Mouse (Mus musculus) neural tube, embryonic 11.5 days (tissue): Measurements from ENCODE around the gene Krtap16-1. TPM values are rescaled to one million over a fixed set of nuclear protein-coding genes. Genes with fewer than 3 reads are reported as not detected.

ENCODE experiments used
- ATAC-seq: fragments of 200-750 bp; cut with Nextera tagmentation; 2 replicates; pipeline ENCODE4 v1.8.0; 2017; ENCODE audit warnings: moderate number of reproducible peaks, mild to moderate bottlenecking, moderate TSS enrichment, moderate library complexity; ENCODE audit not compliant: insufficient read depth, low FRiP score, low TSS enrichment
- DNase-seq: peaks from one replicate; pipeline ENCODE4 v3.0.0-alpha.2; 2015; ENCODE audit warnings: low spot score
- H3K27ac ChIP-seq: fragments of 300-500 bp; sonication (generic); 2 replicates; pipeline ENCODE4 v1.5.1; 2014; ENCODE audit warnings: low read depth, mild to moderate bottlenecking, low read length
- H3K27me3 ChIP-seq: fragments of 300-500 bp; sonication (generic); 2 replicates; pipeline ENCODE4 v1.6.1; 2014; ENCODE audit warnings: mild to moderate bottlenecking, low read length, mixed read lengths; ENCODE audit not compliant: control insufficient read depth, insufficient read depth
- H3K36me3 ChIP-seq: fragments of 300-500 bp; sonication (generic); 2 replicates; pipeline ENCODE4 v1.6.1; 2014; ENCODE audit warnings: mild to moderate bottlenecking, low read length, moderate library complexity, mixed read lengths; ENCODE audit not compliant: control insufficient read depth, insufficient read depth
- H3K4me1 ChIP-seq: fragments of 300-500 bp; sonication (generic); 2 replicates; pipeline ENCODE4 v1.6.1; 2014; ENCODE audit warnings: low read length, mixed read lengths; ENCODE audit not compliant: control insufficient read depth, insufficient read depth
- H3K4me2 ChIP-seq: fragments of 300-500 bp; sonication (generic); 2 replicates; pipeline ENCODE4 v1.6.1; 2014; ENCODE audit warnings: low read depth, mild to moderate bottlenecking, moderate library complexity
- H3K4me3 ChIP-seq: fragments of 300-500 bp; sonication (generic); 2 replicates; pipeline ENCODE4 v1.5.1; 2014; ENCODE audit warnings: low read depth, low read length
- H3K9ac ChIP-seq: fragments of 300-500 bp; sonication (generic); 2 replicates; pipeline ENCODE4 v1.6.1; 2014; ENCODE audit warnings: mild to moderate bottlenecking, low read length
- H3K9me3 ChIP-seq: fragments of 300-500 bp; sonication (generic); 2 replicates; pipeline ENCODE4 v1.6.1; 2016; ENCODE audit warnings: low read length; ENCODE audit not compliant: control insufficient read depth
- WGBS: fragments of 180-500 bp; shearing (Covaris S2); extraction: QIAGEN DNeasy Blood & Tissue Kit; methylation state at CpG from one replicate; pipeline ENCODE4 v1.1.7; 2014; 5-methylcytosine and 5-hydroxymethylcytosine counted together
- polyA plus RNA-seq: library from polyadenylated mRNA; unstranded; fragments of >200 nt; fragmentation: Nextera tagmentation; extraction: Ambion mirVana; gene quantifications from 2 replicates; pipeline ENCODE4 v1.2.1, GENCODE M21; 2014

Krtap16-1 gene
- polyA plus RNA-seq, 1 experiment from 2014 or later = 0.20 TPM

DNA sequence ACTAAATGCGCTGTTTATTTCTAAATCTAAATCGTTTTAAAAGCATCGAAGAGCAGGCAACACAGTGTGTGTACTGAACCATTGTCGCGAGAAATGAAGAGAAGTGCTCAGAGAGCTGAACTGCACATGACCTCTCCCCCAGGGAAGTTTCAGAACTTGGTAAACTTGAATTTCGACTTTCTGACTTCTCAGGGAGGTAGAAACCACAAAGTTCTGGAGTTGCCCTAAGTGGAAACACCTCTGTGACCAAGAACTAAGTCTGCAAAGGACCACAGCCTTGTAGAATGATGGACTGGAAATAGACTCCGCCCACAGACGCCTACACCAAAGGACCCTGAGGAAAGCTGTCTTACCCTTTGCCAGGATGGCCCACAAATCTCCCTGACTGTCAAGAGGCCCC is 19.5 kb upstream of the Krtap16-1 start:
- no peaks in the 10 kb centered on the region for H3K4me1 ChIP-seq
- no peak overlapping the region for H3K4me3 ChIP-seq
- 89% methylated on average over 8 of the region's 8 CpGs for WGBS
- no peak overlapping the region for H3K27ac ChIP-seq
- ATAC-seq (no peak), DNase-seq (no peak)
- no peaks in the 10 kb centered on the region for H3K36me3 ChIP-seq
- no peak overlapping the region for H3K4me2 ChIP-seq
- no peak overlapping the region for H3K9ac ChIP-seq
- H3K27me3 ChIP-seq = no peaks in the 10 kb centered on the region
- no peaks in the 10 kb centered on the region for H3K9me3 ChIP-seq

DNA sequence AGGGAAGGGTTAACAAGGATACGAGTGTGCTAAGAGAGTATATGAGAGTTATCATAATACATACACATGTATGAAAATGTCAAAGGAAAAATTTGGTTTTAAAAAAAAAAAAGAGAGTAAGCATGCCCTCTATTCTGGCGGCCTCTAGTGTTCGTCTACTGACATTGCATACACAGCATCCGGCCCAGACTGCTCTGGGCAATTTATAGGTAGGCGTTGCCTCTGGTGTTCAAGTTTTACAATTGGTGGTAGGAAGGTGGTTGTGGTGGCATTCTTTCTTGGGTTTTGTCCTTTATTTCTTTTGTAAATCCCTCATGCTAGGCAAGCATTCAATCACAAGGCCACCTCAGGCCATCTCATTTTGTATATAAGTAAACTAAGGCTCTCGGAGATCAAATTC is 18.4 kb upstream of the Krtap16-1 start:
- Histone ChIP-seq H3K9me3 (no peaks in the 10 kb centered on the region), H3K4me1 (no peaks in the 10 kb centered on the region), H3K9ac (no peak overlapping the region), H3K36me3 (no peaks in the 10 kb centered on the region), H3K4me3 (no peak overlapping the region), H3K27me3 (no peaks in the 10 kb centered on the region), H3K4me2 (no peak overlapping the region), H3K27ac (no peak overlapping the region)
- ATAC-seq (no peak), DNase-seq (peak; percentile 44)
- WGBS = 23% methylated on average over 6 of the region's 6 CpGs

DNA sequence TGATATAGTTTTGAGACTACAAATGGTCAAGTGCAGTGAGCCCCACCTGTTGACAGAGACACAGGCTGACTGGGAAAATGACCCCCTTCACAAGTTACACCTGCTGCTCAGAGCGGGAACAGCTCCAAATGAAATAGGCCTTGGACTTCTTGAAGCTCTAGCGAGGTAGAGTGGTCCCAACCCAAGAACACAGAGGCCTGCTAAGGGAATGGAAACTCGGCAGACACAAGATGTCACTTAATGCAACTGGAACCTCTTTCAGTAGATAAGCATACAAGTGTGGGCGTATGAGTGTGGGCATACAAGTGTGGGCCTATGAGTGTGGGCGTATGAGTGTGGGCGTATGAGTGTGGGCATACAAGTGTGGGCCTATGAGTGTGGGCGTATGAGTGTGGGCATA is 12.7 kb upstream of the Krtap16-1 start:
- no peaks in the 10 kb centered on the region for H3K36me3 ChIP-seq
- no peak overlapping the region for H3K9ac ChIP-seq
- WGBS = 89% methylated on average over 7 of the region's 7 CpGs
- H3K9me3 ChIP-seq = no peaks in the 10 kb centered on the region
- H3K27ac ChIP-seq = no peak overlapping the region
- H3K4me3 ChIP-seq = no peak overlapping the region
- ATAC-seq = no peak
- no peak overlapping the region for H3K4me2 ChIP-seq
- no peaks in the 10 kb centered on the region for H3K27me3 ChIP-seq
- no peak for DNase-seq
- H3K4me1 ChIP-seq = no peaks in the 10 kb centered on the region

DNA sequence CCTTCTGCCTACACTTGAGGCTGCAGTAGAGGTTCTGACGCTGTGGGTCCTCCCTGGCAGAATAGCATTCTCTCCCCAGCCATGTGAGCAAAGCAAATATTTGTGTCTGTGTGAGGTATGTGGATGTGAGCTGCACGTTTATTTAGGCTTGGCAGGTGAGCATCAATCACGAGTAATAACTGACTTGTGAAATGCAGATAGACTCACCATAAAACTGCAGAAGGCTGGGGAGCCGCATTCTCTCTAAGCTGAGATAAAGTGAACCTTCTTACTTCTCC is 7.9 kb upstream of the Krtap16-1 start:
- H3K27ac ChIP-seq = no peak overlapping the region
- H3K9me3 ChIP-seq = no peaks in the 10 kb centered on the region
- no peaks in the 10 kb centered on the region for H3K4me1 ChIP-seq
- no peaks in the 10 kb centered on the region for H3K27me3 ChIP-seq
- no peak overlapping the region for H3K9ac ChIP-seq
- H3K36me3 ChIP-seq = no peaks in the 10 kb centered on the region
- 61% methylated on average over 4 of the region's 4 CpGs for WGBS
- no peak overlapping the region for H3K4me3 ChIP-seq
- DNase-seq (no peak), ATAC-seq (no peak)
- H3K4me2 ChIP-seq = no peak overlapping the region

DNA sequence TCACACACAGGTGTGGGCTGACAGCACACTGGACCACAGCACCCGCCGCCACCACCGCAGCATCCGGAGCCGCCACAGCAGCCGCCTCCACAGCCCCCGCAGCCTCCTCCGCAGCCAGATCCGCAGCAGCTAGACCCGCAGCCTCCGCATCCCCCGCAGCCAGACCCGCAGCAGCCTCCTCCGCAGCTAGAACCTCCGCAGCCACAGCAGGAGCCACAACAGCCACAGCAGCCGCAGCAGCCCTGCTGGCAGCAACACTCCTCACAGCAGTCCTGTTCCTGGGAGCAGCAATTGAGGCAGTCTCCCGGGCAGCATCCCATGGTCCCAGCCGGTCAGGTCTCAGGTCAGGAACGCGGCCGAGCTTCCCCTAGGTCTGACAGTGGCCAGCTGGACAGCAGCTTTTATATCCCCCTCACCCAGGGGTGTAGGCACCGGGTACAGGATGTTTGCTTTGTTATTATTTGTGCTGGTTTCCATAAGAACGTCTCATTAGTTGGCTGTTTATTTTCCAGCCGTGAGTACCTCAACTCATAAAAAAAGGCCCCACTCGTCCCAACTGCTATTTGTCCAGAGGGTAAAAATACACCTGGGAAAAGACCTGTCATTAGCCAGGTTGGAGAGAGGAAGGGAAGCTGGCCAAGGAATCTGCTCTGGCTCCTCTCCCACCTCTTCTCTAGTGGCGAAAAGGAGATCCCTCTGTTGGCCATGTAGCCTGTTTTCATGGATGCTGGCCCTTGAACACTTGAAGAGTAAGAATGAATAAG is 7.4 kb upstream of the Krtap16-1 start, which contains the start of gene Krtap17-1:
Gene Krtap17-1 (minus strand): TSS at position 375 of the 764 bp plus-strand sequence.
- no peaks in the 10 kb centered on the region for H3K4me1 ChIP-seq
- ATAC-seq (no peak), DNase-seq (no peak)
- H3K4me3 ChIP-seq = 0 out of 2 replicates have a peak within 1 kb of the TSS, but pooled peaks have one; percentile 4
- no peak within 1 kb of the TSS for H3K9ac ChIP-seq
- WGBS = 30% methylated on average over 26 of the region's 26 CpGs
- H3K27ac ChIP-seq = no peak within 1 kb of the TSS
- H3K4me2 ChIP-seq = peak within 1 kb of the TSS; percentile 31; the same call in 1 of the 2 replicates
- no peaks in the 10 kb centered on the region for H3K9me3 ChIP-seq
- no peaks in the 10 kb centered on the region for H3K27me3 ChIP-seq
- no peaks in the 10 kb centered on the region for H3K36me3 ChIP-seq

DNA sequence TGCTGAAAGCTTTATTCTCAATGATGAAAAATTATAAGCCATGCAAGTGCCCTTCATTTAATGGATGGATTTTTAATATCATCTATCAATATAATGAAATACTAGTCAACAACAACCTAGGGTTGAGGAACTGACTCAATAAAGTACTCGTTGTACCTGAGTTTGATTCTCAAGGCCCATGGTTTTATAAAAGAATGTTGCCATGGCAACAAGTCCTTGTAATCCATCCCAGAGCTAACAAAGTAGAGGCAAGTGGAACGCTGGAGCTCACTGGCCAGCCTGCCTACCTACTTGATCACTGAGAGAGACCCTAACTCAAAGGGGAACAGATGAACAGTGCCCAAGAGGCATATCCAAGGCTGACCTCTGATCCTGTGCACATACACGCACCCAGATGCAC is 4.2 kb upstream of the Krtap16-1 start:
- Histone ChIP-seq H3K9ac (no peak overlapping the region), H3K27ac (no peak overlapping the region), H3K9me3 (no peaks in the 10 kb centered on the region), H3K4me3 (no peak overlapping the region), H3K36me3 (no peaks in the 10 kb centered on the region), H3K4me1 (no peaks in the 10 kb centered on the region), H3K27me3 (no peaks in the 10 kb centered on the region), H3K4me2 (no peak overlapping the region)
- WGBS = 82% methylated on average over 3 of the region's 3 CpGs
- DNase-seq (no peak), ATAC-seq (no peak)

DNA sequence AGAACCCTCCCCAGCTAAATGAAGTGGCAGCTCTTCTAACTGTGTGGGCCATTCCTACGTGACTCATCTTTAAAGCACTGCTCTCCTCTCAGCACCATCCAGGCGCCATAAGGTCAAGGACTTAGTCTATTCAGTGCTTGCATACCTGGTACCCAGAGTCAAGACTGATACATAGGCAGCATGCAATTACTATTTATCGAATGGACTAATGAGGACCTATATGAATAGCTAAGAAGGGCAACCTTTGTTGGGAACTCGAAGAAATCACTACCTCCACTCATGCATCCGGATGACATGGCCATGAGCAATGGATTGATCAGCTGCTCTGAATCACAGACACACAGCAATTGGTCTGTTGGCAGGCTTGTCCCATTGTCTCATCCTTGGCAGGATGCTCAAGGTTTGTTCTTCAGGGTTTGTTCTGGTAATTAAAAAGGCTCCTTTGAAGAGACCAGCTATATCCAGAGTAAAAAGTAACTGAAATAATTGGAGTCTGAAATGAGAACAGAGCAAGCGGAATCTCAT is 3.5 kb upstream of the Krtap16-1 start:
- Histone ChIP-seq H3K27me3 (no peaks in the 10 kb centered on the region), H3K9ac (no peak overlapping the region), H3K9me3 (no peaks in the 10 kb centered on the region), H3K4me1 (no peaks in the 10 kb centered on the region), H3K27ac (no peak overlapping the region), H3K36me3 (no peaks in the 10 kb centered on the region), H3K4me3 (no peak overlapping the region), H3K4me2 (no peak overlapping the region)
- ATAC-seq (no peak), DNase-seq (no peak)
- 89% methylated on average over 6 of the region's 6 CpGs for WGBS

DNA sequence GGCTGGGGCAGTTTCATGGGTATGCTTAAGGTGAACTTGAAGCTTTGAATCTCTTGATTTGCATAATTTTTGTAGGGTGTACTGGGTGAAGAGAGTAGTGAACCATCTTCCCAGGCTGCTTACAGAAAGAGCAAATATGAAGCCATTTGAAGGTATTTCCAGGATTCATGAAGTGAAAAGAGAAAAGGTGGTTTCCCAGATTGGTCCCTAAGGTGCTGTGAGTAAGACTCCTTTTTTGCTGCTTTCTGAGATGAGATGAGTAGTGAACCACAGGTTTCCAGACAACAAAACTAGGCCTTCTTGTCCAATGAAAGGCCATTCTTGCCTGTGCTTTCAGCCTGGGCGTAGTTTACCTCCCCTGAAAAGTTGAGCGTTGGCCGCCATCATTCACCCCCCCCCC is 2.1 kb upstream of the Krtap16-1 start:
- Histone ChIP-seq H3K4me3 (no peak overlapping the region), H3K27me3 (no peaks in the 10 kb centered on the region), H3K4me2 (no peak overlapping the region), H3K9me3 (no peaks in the 10 kb centered on the region), H3K36me3 (no peaks in the 10 kb centered on the region), H3K4me1 (no peaks in the 10 kb centered on the region), H3K27ac (no peak overlapping the region), H3K9ac (no peak overlapping the region)
- DNase-seq (no peak), ATAC-seq (no peak)
- WGBS = 90% methylated on average over 3 of the region's 3 CpGs
